Mouse (Mus musculus) liver, postnatal 0 days (tissue): ENCODE results near the gene Bola1.

ENCODE experiments used
- CTCF ChIP-seq: sonication (generic); IDR thresholded peaks from 2 replicates; pipeline ENCODE4 v1.5.1; 2016; ENCODE audit warnings: antibody characterized with exemption, low read depth
- EP300 ChIP-seq: IDR thresholded peaks from 2 replicates; pipeline ENCODE4 v1.6.1; 2016; ENCODE audit warnings: antibody characterized with exemption, low read depth, mild to moderate bottlenecking

DNA sequence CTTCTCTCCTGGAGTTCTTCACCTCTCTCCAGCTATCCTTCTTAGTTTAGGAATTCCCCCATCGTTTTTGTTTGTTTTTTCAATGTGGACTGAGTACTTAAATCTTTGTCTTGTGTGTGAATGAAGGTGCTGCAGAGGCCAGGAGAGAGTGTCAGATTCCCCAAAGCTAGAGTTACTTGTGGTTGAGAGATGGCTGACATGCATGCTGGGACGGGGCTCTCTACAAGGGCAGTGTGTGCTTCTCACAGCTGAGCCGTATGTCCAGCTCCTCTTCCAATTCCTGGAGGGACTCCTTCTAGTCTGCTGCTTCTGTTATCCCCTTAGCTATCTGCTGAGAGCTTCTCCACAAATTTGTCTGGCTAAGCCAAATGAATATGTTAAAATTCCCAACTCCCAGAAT, 16.3 kb upstream of the Bola1 start:
- TF ChIP-seq CTCF: no peak
- no peak for TF ChIP-seq EP300
